Mouse (Mus musculus) layer of hippocampus, postnatal 14 days (tissue): ENCODE results near the gene Zfp810. TPM values are rescaled to one million over a fixed set of nuclear protein-coding genes. Genes with fewer than 3 reads are reported as not detected.

Experiments used
- DNase-seq, 2 experiments: peaks; one replicate each; pipeline ENCODE4 v3.0.0; 2021 to 2022; ENCODE audit warnings: low spot score in 2 of 2, mixed read lengths in 1 of 2
- total RNA-seq, 2 experiments: library from RNA; stranded (reverse); gene quantifications; 2 replicates each; pipeline ENCODE4 v1.2.3; 2021

Zfp810 gene
- total RNA-seq, 2 experiments from 2014 or later = 16.0 to 22.6 TPM

DNA sequence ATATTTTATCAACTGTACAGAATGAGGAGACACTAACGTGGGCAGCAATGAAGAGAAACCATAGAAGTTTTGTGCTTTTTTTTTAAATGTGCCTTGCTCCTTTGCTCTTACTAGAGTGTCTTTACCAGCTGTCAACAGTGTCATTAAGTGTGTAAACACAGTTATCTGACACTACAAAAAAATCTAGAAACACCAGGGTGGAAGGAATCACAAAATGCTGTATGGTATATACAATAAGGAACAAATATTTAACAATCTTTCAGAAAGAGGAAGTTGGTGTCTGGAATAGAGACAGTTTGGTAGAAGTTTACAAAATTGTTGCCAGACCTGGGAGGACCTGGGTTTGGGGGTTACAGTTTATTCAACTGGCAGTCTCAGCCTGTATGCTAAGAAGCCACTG is 45.9 kb downstream of the Zfp810 start:
- DNase-seq = no peak

DNA sequence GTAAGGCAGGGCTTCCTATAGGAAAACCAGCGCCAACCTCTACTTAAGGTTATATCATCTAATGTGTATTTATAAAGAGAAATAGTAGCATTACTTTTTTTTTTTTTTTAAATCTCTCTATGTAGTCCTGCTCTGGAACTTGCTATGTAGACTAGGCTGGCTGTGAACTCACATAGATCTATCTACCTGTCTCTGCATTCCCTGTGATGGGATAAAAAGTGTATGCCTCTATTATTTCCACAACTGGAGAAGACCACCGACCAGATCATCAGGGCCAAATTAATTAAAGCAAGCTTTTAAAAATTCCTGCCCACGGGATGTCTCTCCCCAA is 47.4 kb downstream of the Zfp810 start:
- DNase-seq = no peak

DNA sequence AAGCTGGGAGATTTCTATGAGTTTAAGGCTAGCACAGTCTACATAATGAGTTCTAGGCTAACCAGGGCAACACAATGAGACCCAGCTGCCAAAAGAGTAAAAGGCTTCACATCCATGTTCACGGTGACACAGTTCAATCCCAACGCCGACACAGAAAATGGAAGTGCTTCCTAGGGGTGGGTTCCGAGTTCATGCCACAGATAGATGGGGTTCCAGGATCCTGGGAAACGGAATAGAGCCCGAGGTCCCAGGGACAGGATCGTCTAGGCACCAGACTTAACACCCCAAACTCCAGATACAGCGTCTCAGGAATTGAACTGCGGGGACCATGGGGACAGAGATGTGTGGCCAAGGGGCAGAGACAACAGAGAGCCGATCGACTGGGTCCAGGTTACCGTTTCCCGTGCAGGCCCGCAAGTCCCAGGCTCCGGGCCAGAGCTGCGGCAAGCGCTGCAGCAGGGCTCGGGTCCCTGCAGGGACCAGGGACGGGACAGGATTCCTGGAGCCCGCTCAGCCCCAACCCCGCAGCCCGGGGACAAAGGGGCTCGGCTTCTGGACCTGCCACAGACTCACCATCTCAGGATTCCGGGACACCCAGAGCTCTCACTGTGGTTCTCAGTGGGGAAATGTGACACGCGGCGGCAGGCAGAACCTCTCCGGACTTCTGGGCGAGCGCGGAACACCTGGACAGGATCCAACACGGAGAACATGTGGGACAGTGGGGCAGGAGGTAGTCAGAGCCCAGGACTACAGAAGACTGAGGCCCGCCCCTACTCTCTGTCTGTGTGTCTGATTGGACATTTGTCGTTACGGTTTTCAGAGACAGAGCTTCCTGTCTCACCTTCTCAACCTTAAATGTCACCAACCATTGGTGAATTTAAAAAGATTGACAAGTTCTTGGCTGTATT is 48.0 kb downstream of the Zfp810 start, which contains the start of gene Zfp599:
TSS of gene Zfp599 (minus strand) at position 712 of the 908 bp plus-strand sequence.
- peak; percentile 65 to 70 for DNase-seq

DNA sequence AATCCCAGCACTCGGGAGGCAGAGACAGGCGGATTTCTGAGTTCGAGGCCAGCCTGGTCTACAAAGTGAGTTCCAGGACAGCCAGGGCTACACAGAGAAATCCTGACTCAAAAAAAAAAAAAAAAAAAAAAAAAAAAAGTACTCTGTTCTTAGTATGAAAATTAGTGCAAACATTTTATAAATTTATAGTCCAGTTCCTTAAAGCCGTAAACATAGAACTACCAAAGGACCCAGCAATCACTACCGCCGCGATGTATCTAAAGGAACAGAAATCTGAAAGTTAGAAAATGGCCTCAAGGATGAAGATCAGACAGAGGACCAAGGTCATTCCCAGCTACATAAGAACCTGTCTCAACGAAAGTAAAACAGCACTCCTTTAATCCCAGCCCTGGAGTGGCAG is 48.7 kb downstream of the Zfp810 start:
- DNase-seq = no peak

DNA sequence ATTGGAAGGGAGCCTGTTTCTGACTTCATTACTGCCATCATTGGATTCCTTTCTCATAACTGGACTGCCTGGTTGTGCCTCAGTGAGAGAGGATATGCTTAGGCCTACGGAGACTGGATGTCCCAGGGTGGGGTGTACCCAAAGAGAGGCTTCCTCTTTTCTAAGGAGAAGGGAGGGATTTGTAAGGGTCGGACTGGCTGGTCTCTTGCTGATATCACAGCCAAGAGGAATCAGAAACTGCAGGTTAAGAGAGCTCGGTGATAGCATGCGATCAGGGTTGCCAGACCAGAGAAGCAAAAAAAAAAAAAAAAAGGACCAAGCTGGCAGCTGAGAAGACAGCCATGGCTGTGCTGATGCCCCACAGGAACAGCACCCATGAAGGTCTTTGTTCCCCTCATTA is 50.9 kb downstream of the Zfp810 start:
- no peak for DNase-seq

DNA sequence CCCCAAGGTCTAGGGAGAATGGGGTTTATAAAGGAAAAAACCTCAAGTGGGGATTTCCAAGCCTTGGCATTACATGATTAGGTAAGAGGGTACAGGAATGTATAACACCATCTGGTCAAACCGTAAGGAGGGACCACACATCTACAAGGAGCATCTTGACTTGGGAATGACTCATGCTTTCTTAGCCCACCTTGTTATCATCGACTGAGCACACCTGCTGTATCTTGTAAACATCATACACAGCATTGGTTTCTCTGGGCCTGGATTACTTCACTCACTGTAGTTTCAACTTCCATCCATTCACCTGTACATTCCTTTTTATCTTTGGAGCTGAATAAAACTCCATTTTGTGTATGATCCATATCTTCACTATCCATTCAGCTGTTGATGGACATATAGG is 63.2 kb downstream of the Zfp810 start:
- no peak for DNase-seq

DNA sequence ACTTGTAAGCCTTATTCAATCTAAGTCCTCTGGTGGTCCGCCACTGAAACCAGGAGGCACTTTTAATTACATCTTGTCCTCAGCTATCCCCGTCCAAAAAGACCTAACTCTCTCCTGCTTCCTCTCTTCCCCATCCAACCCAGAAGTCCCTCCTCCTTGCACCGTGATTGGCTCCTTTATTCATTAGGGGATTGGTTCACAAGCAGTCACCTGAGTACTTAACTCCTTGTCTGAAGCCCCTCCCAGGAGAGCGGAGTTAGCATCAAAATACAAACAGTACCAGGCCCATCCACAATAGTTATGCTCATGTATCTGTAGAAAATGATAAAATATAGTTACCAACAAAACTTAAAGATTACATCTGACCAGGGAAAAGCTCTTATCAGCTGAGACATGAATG is 67.4 kb downstream of the Zfp810 start:
- DNase-seq = no peak

DNA sequence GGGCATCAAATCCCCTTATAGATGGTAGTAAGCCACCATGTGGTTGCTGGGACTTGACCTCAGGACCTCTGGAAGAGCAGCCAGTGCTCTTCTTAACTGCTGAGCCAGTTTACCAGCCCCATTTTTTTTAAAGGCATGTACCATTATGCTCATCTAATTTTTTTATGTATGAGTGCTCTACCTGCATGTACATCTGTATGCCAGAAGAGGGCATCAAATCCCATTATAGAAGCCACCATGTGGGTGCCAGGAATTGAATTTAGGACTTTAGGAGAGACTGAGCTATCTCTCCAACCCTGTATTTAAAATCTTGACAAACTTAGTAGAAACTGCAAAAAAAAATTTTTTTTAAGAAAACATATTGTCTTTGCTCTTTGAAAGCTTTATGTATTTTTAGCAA is 76.9 kb downstream of the Zfp810 start:
- DNase-seq = no peak

DNA sequence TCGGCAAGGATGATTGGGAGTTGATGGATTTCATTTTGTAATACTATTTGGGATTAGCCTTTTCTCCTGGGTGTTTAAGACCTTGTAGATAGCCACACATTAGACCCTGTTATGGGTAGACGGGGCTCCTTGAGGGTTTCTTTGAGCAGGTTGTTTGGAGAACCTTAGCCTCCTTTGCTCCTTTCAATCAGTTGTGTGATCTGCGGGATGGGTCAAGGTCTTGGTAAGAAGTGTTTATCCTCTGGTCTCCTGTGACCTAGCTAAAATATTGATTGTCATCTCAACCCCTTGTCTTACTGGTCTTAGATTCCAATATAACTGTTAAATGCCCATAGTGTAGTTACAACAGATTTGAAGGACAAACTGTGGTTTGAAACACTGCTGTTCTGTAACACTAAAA is 77.4 kb downstream of the Zfp810 start:
- no peak for DNase-seq

DNA sequence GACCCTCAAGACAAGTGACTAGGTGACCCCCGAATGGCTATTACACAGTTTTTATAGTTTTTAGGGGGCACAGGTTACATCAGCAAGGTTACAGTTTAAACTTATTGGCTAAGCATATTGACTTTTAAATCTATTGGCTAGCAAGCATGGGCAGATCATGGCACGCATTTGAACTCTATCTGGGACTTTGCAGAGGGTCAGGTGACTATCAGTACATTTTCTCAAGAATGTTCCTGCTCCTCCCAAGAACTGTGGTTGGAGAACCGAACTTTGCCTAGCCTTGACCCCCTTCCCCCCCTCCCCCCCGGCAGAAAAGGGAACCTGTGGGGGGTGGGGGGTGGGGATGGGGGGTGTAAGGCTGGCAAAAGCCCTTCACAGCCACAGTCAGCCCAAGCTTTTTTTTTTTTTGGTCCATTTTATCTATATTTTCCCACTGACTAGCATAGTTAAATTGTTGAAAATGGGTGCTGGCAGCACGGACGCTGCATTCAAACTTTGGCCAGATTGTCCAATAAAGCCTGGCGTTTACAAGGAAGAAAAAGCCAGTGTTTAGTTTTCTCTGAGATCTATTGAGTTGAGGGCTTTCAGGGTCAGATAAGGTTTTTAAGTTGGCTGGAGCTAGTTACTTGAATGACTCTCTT is 77.9 kb downstream of the Zfp810 start:
- DNase-seq = no peak

DNA sequence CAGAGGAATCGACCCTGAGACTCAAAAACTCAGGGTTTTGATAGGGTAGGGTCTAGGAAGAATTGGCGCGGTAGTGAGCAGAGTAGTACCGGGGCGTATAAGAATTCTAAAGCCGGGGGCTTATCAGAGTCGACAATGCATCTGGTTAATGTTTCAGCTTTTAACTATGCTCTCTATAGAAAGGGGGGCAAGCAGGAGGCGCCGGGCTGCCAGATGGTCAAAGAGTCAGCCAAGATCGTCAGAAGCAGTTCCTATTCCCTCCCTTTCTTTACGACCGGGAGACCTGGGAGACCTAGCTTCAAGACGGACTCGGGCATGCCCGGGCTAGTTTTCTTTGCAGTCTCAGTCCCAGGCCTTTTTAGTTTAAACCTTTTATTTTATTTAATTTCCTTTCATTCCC is 80.6 kb downstream of the Zfp810 start:
- no peak for DNase-seq

Other genes with a start within 250 kb of the Zfp810 start
- 1 to 10 TPM; 1.5 to 2.8 TPM for gene Gm49318, start 236.4 kb downstream of the Zfp810 start, total RNA-seq
- 10 to 100 TPM; 19.4 to 22.7 TPM for gene Zfp653, start 236.3 kb downstream of the Zfp810 start, total RNA-seq
- 10 to 100 TPM; 42.4 to 45.7 TPM for gene Ecsit, start 222.2 kb downstream of the Zfp810 start, total RNA-seq
- 1 to 10 TPM in 1 of 2 experiments, under 1 TPM in 1; 0.45 to 1.4 TPM for gene Cnn1, start 208.4 kb downstream of the Zfp810 start, total RNA-seq
- gene Elof1, start 190.5 kb downstream of the Zfp810 start, total RNA-seq = 10 to 100 TPM; 57.0 to 58.0 TPM
- under 1 TPM; 0.44 to 0.86 TPM for gene Acp5, start 171.9 kb downstream of the Zfp810 start, total RNA-seq
- gene Pigyl, start 150.8 kb downstream of the Zfp810 start, total RNA-seq = 10 to 100 TPM; 49.1 to 51.0 TPM
- gene Zfp872, start 119.6 kb downstream of the Zfp810 start, total RNA-seq = under 1 TPM; 0.12 TPM
- 10 to 100 TPM; 19.2 to 20.6 TPM for gene Zfp809, start 81.9 kb downstream of the Zfp810 start, total RNA-seq
- gene Zfp599, start 47.8 kb downstream of the Zfp810 start, total RNA-seq = 1 to 10 TPM; 4.8 to 5.2 TPM
- gene Anln, start 81.5 kb upstream of the Zfp810 start, total RNA-seq = 10 to 100 TPM; 15.5 to 16.2 TPM
- 1 to 10 TPM; 7.1 to 7.2 TPM for gene 9530077C05Rik, start 103.9 kb upstream of the Zfp810 start, total RNA-seq
- not detected for gene Gm17545, start 146.6 kb upstream of the Zfp810 start, total RNA-seq
- 10 to 100 TPM; 37.2 to 37.4 TPM for gene Rp9, start 162.1 kb upstream of the Zfp810 start, total RNA-seq
- 10 to 100 TPM; 21.3 to 23.0 TPM for gene Bbs9, start 168.1 kb upstream of the Zfp810 start, total RNA-seq